Mouse (Mus musculus) CH12.LX (cell line): Measurements from ENCODE around the gene Mast3. TPM values are rescaled to one million over a fixed set of nuclear protein-coding genes. Genes with fewer than 3 reads are reported as not detected.

Experiments
- DNase-seq: peaks from one replicate; pipeline ENCODE4 v3.0.0-alpha.2; 2013; ENCODE audit errors: extremely low read depth
- H3K27ac ChIP-seq: 2 replicates; pipeline ENCODE4 v1.5.1; 2012; ENCODE audit warnings: low read depth, mild to moderate bottlenecking, control low read depth, moderate library complexity; ENCODE audit not compliant: insufficient read depth
- H3K27me3 ChIP-seq: replicated peaks from 2 replicates; pipeline ENCODE3; 2012; ENCODE audit warnings: inconsistent platforms
- H3K36me3 ChIP-seq, 2 experiments: replicated peaks in 1 of 2; 2 replicates each; pipeline versions ENCODE3 to v1.6.1; 2012; ENCODE audit warnings: inconsistent platforms in 1 of 2, low read length in 1 of 2, mild to moderate bottlenecking in 1 of 2, mixed read lengths in 1 of 2, moderate library complexity in 1 of 2; ENCODE audit not compliant: control insufficient read depth in 1 of 2, insufficient read depth in 1 of 2
- H3K4me1 ChIP-seq, 2 experiments: 2 replicates each; pipeline ENCODE4 v1.6.1; 2012; ENCODE audit warnings: inconsistent platforms in 1 of 2, moderate library complexity in 1 of 2; ENCODE audit not compliant: insufficient read depth in 2 of 2, control insufficient read depth in 1 of 2
- H3K4me2 ChIP-seq: 2 replicates; pipeline ENCODE4 v1.6.1; 2012; ENCODE audit warnings: low read depth, mild to moderate bottlenecking, control low read depth; ENCODE audit not compliant: poor library complexity, insufficient read depth, severe bottlenecking
- H3K4me3 ChIP-seq, 3 experiments: fragments of 150-350 bp in 1 of 3; sonication (generic) in 1 of 3; replicated peaks in 1 of 3; 2 replicates each; pipeline versions ENCODE3 to v1.5.1; 2011 to 2012; ENCODE audit warnings: low read depth in 2 of 3, low read length in 2 of 3, mild to moderate bottlenecking in 2 of 3, moderate library complexity in 2 of 3, control low read depth in 1 of 3, improper control_type of control experiment in 1 of 3, inconsistent platforms in 1 of 3, mixed read lengths in 1 of 3; ENCODE audit not compliant: poor library complexity in 1 of 3
- H3K79me2 ChIP-seq: replicated peaks from 2 replicates; pipeline ENCODE4 v1.6.1; 2012; ENCODE audit warnings: mild to moderate bottlenecking, moderate library complexity; ENCODE audit not compliant: control insufficient read depth, poor library complexity, insufficient read depth, severe bottlenecking; ENCODE audit errors: extremely low read depth
- H3K9ac ChIP-seq: 2 replicates; pipeline ENCODE4 v1.6.1; 2012; ENCODE audit warnings: low read depth, mild to moderate bottlenecking, control low read depth, moderate library complexity; ENCODE audit not compliant: insufficient read depth
- H3K9me3 ChIP-seq: replicated peaks from 2 replicates; pipeline ENCODE3; 2012; ENCODE audit warnings: low read length, inconsistent platforms, mixed read lengths
- BHLHE40 ChIP-seq: IDR thresholded peaks from 2 replicates; pipeline ENCODE4 v1.6.1; 2011; ENCODE audit warnings: mild to moderate bottlenecking, low read depth, low read length, improper control_type of control experiment
- CHD2 ChIP-seq: IDR thresholded peaks from 2 replicates; pipeline ENCODE4 v1.6.1; 2011; ENCODE audit warnings: low read length, improper control_type of control experiment
- CTCF ChIP-seq, 2 experiments: IDR thresholded peaks in 1 of 2; conservative IDR thresholded peaks in 1 of 2; 2 replicates each; pipeline ENCODE4 v1.5.1; 2011 to 2012; ENCODE audit warnings: low read depth in 2 of 2, low read length in 2 of 2, improper control_type of control experiment in 1 of 2, inconsistent platforms in 1 of 2, mild to moderate bottlenecking in 1 of 2, moderate library complexity in 1 of 2
- E2F4 ChIP-seq: IDR thresholded peaks from 2 replicates; pipeline ENCODE4 v1.6.1; 2011; ENCODE audit warnings: low read depth, low read length, improper control_type of control experiment; ENCODE audit not compliant: insufficient replicate concordance
- EP300 ChIP-seq: IDR thresholded peaks from 2 replicates; pipeline ENCODE4 v1.6.1; 2011; ENCODE audit warnings: low read length, improper control_type of control experiment
- GABPA ChIP-seq: IDR thresholded peaks from 2 replicates; pipeline ENCODE4 v1.6.1; 2012; ENCODE audit warnings: low read depth, low read length, improper control_type of control experiment, inconsistent platforms; ENCODE audit not compliant: insufficient replicate concordance
- IRF4 ChIP-seq: IDR thresholded peaks from 2 replicates; pipeline ENCODE4 v1.6.1; 2014; ENCODE audit warnings: low read depth, mild to moderate bottlenecking, inconsistent platforms, low read length, improper control_type of control experiment
- JUN ChIP-seq: IDR thresholded peaks from 2 replicates; pipeline ENCODE4 v1.6.1; 2011; ENCODE audit warnings: low read depth, mild to moderate bottlenecking, low read length, improper control_type of control experiment, moderate library complexity; ENCODE audit not compliant: insufficient read depth
- JUND ChIP-seq: conservative IDR thresholded peaks from 2 replicates; pipeline ENCODE4 v1.6.1; 2011; ENCODE audit warnings: low read depth, low read length, improper control_type of control experiment
- KAT2A ChIP-seq: IDR thresholded peaks from 2 replicates; pipeline ENCODE4 v1.6.1; 2012; ENCODE audit warnings: low read length, improper control_type of control experiment, inconsistent platforms; ENCODE audit not compliant: insufficient replicate concordance
- MAFK ChIP-seq: IDR thresholded peaks from 2 replicates; pipeline ENCODE4 v1.6.1; 2011; ENCODE audit warnings: low read length, improper control_type of control experiment; ENCODE audit not compliant: insufficient replicate concordance
- MAX ChIP-seq: IDR thresholded peaks from 2 replicates; pipeline ENCODE4 v1.6.1; 2011; ENCODE audit warnings: low read length, improper control_type of control experiment
- MXI1 ChIP-seq: IDR thresholded peaks from 2 replicates; pipeline ENCODE4 v1.6.1; 2011; ENCODE audit warnings: mild to moderate bottlenecking, low read depth, low read length, improper control_type of control experiment
- NELFE ChIP-seq: IDR thresholded peaks from 2 replicates; pipeline ENCODE4 v1.6.1; 2011; ENCODE audit warnings: low read depth, low read length, improper control_type of control experiment
- TCF12 ChIP-seq: IDR thresholded peaks from 2 replicates; pipeline ENCODE4 v1.6.1; 2014; ENCODE audit warnings: low read depth, mild to moderate bottlenecking, inconsistent platforms, low read length, improper control_type of control experiment
- ZC3H11A ChIP-seq: IDR thresholded peaks from 2 replicates; pipeline ENCODE4 v1.6.1; 2012; ENCODE audit warnings: low read depth, mild to moderate bottlenecking, inconsistent platforms, low read length, improper control_type of control experiment
- ZMIZ1 ChIP-seq: IDR thresholded peaks from 2 replicates; pipeline ENCODE4 v1.6.1; 2012; ENCODE audit warnings: low read depth, mild to moderate bottlenecking, inconsistent platforms, low read length, improper control_type of control experiment
- dilution Hi-C: fragments of 300-500 bp; cut with MboI; formaldehyde crosslinking; loops from 2 replicates; pipeline ENCODE4 v1.14.3; 2020; ENCODE audit warnings: low sequenced_read_pairs; ENCODE audit not compliant: extremely low pct_unique_long_range_greater_than_20kb, extremely low pct_ligation_motif_present
- in situ Hi-C: fragments of 300-500 bp; cut with MboI; formaldehyde crosslinking; loops from 3 replicates; pipeline ENCODE4 v1.14.3; 2019; ENCODE audit warnings: low sequenced_read_pairs, low pct_ligation_motif_present, low pct_unique_long_range_greater_than_20kb, mixed read lengths
- polyA plus RNA-seq: library from polyadenylated mRNA; unstranded; fragments of >175 nt; gene quantifications from 2 replicates; pipeline ENCODE4 v1.2.1, GENCODE M21; 2012; ENCODE audit warnings: low read depth; ENCODE audit not compliant: insufficient read length
- total RNA-seq, 2 experiments: library from RNA; depleted of rRNA; stranded (reverse); fragments of 300-350 nt in 1 of 2; fragments of >200 nt in 1 of 2; gene quantifications; 2 replicates each; pipeline ENCODE4 v1.2.3; 2012 to 2014

The Mast3 gene
- total and polyA plus RNA-seq, 3 experiments = 7.0 to 23.4 (median 11.6) TPM

- no peak for DNase-seq
- dilution Hi-C loops (no loop called here), in situ Hi-C loops (no loop called here)
- H3K4me3 ChIP-seq = no peak overlapping the region
- peaks cover 13 to 21% of the 10 kb centered on the region in 2 experiments for H3K4me1 ChIP-seq
- H3K9me3 ChIP-seq = no peaks in the 10 kb centered on the region
- peaks cover 12 to 27% of the 10 kb centered on the region in 2 experiments for H3K36me3 ChIP-seq
- H3K4me2 ChIP-seq = no peak overlapping the region
- no peaks in the 10 kb centered on the region for H3K79me2 ChIP-seq
- no peak overlapping the region for H3K27ac ChIP-seq
- TF ChIP-seq IRF4 (no peak), ZMIZ1 (no peak), NELFE (no peak), TCF12 (no peak), JUN (no peak), ZC3H11A (no peak), GABPA (no peak), CTCF (conservative IDR thresholded peaks at IDR 0.05 in 1 of 2, IDR thresholded peaks at IDR 0.05 in 1 of 2; ENCODE audit: low read depth in 2 of 2, low read length in 2 of 2) (no peak), JUND (no peak)
- no peaks in the 10 kb centered on the region for H3K27me3 ChIP-seq
- H3K9ac ChIP-seq = no peak overlapping the region
Measured at GRCm38 (mm10) chr8:70832371-70832770, 27.5 kb upstream of the Mast3 start.

- Histone ChIP-seq H3K27me3 (no peaks in the 10 kb centered on the region), H3K4me1 (peaks cover 13 to 21% of the 10 kb centered on the region in 2 experiments), H3K4me3 (no peak overlapping the region), H3K4me2 (no peak overlapping the region), H3K79me2 (no peaks in the 10 kb centered on the region), H3K36me3 (peaks cover 6 to 19% of the 10 kb centered on the region in 2 experiments), H3K27ac (no peak overlapping the region), H3K9ac (no peak overlapping the region), H3K9me3 (peaks cover 3% of the 10 kb centered on the region)
- in situ Hi-C loops (no loop called here), dilution Hi-C loops (no loop called here)
- TF ChIP-seq ZMIZ1 (no peak), EP300 (no peak), KAT2A (no peak), CHD2 (no peak), E2F4 (no peak), MAFK (no peak), MAX (no peak), BHLHE40 (no peak), MXI1 (no peak)
- no peak for DNase-seq
Measured at GRCm38 (mm10) chr8:70831517-70831916, 26.7 kb upstream of the Mast3 start.
